Mouse (Mus musculus) cerebellum, adult (tissue): ENCODE measurements at regions not wholly inside any gene's neighbourhood (a gene's known extent, or its start where the extent isn't known, plus 50 kb on each side); places are given as distances from the start of the nearest gene placed in this dataset.

Experiments
- ATAC-seq: cut with Nextera tagmentation; 2 replicates; pipeline ENCODE4 v1.9.2; 2017; ENCODE audit warnings: mild to moderate bottlenecking, moderate library complexity, mixed read lengths; ENCODE audit not compliant: insufficient number of reproducible peaks, low FRiP score, low TSS enrichment

GRCm38 (mm10) chr1:128649490-128650178 is 57.5 kb upstream of the Cxcr4 start:
- ATAC-seq = no peak

DNA sequence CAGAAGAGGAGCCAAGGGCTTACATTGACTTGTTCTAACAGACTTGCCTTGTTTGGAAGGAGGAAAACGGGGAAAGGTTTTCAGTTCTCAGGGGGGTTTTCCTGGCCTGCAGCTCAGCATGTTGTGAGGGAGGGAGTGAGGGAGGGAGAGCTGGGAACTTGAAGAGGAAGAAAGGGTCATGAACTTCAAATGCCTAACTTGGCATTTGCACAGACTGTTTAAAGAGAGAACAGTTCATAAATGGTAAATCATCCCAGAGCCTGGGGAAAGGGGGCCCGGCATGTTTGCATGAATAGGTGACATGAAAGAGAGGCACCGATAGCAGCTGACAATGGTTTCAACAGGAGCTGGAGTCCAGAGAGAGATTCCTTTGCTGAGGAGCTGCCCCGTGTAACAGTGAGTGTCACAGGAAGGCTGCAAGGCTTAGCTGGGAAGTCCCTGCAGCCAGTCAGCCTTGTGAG is 51.3 kb upstream of the Cxcr4 start:
- no peak for ATAC-seq

- ATAC-seq = no peak
Observed at GRCm38 (mm10) chr1:128642212-128642611, 50.1 kb upstream of the Cxcr4 start.
